Mouse (Mus musculus) spleen, adult 2 months (tissue): Measurements from ENCODE around the gene Hdac5.

ENCODE experiments used
- CTCF ChIP-seq: fragments of 200-500 bp; IDR thresholded peaks from 2 replicates; pipeline ENCODE4 v1.5.1; 2011; ENCODE audit warnings: mild to moderate bottlenecking, inconsistent platforms; ENCODE audit not compliant: insufficient read depth, insufficient read length, insufficient replicate concordance; ENCODE audit errors: extremely low read depth
- POLR2A ChIP-seq: fragments of 200-500 bp; IDR thresholded peaks from 2 replicates; pipeline ENCODE4 v1.6.1; 2011; ENCODE audit warnings: low read depth, low read length, inconsistent platforms

- no peak for TF ChIP-seq CTCF
- no peak for TF ChIP-seq POLR2A
Observed at GRCm38 (mm10) chr11:102159781-102160180, 70.2 kb downstream of the Hdac5 start.
